Mouse (Mus musculus) left cerebral cortex, postnatal 10 days (tissue): ENCODE measurements around the gene Armh3. TPM values are rescaled to one million over a fixed set of nuclear protein-coding genes. Genes with fewer than 3 reads are reported as not detected.

Experiments
- DNase-seq, 2 experiments: peaks; one replicate each; pipeline ENCODE4 v3.0.0; 2021 to 2022; ENCODE audit warnings: low spot score in 2 of 2, mixed read lengths in 1 of 2; ENCODE audit errors: extremely low spot score in 1 of 2
- intact Hi-C: fragments of 180-260 bp; cut with DNase I; formaldehyde crosslinking; loops from one replicate; pipeline ENCODE4 v1.15.1; 2025
- total RNA-seq, 2 experiments: library from RNA; stranded (reverse); gene quantifications; 2 replicates each; pipeline ENCODE4 v1.2.3; 2021

Gene Armh3
- total RNA-seq, 2 experiments from 2014 or later: 22.9 to 24.6 TPM

DNA sequence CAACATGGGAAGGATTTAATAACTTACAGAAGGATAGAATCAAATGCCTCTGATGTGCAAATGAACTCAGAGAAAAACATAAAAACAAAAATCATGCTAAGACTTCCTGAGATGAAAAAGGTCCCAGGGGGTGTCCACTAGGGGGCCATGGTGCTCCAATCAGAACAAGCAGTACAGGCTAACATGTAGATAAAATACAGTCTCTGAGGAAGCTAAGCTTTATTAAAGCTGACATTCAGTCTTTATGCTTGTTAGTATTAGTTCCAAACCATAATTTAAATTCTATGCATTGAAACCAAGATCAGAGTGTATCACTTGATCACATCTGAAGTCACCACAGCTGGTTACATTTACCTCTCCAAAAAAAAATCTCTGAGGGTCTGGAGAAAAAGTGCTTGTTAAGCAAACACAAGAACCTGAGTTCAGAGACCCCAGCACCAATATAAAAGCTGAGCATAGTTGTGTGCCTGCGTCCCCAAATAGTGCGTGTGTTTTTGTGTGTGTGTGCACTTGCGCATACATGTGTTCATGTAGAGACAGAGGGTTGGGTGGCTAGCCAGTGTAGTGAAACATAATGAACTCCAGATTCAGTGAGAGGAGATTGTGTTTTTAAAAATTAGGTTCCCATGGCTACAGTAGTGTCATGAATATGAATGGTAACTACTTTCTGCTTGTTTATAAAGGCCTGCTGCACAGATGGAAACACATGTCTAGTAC lies 151.1 kb downstream of the Armh3 start:
- intact Hi-C loops: no loop called here
- DNase-seq: no peak

DNA sequence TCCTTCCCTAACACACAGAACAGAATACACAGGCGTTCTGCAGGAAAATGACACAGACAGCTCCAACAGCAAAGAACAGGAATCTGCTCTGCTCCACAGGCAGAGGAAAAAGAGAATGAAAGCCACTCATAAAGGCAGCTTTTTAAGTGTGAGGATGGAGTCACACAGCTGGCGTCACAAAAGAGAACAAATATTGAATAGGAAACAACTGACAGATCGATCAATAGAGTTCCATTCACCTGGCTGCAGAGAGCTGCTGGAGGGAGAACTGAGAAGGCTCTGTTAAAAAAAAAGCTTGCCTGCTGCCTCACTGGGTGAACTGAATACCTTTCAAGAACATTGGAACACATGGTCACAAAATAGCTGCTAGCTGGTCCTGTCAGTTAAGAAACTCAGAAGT lies 154.1 kb downstream of the Armh3 start:
- no peak for DNase-seq
- intact Hi-C loops: no loop called here

DNA sequence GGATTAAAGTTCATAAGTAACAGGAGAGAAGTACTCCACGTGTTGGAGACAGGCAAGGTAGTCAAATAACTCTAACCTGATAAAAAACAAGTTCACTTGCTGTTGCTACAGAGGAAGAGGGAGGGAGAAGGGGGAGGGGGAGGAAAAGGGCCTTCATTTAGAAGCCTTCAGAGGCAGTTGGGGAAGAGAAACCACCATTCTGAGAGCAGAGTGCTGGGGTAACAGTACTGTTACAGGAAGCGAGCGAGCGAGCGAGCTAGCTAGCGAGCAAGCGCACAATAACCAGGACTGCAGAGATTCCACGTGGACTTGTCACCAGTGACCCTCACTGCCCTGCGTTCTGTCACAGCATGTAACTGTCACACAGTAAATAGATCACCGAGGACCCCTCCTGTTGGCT lies 154.9 kb downstream of the Armh3 start:
- no peak for DNase-seq
- intact Hi-C loops: no loop called here

DNA sequence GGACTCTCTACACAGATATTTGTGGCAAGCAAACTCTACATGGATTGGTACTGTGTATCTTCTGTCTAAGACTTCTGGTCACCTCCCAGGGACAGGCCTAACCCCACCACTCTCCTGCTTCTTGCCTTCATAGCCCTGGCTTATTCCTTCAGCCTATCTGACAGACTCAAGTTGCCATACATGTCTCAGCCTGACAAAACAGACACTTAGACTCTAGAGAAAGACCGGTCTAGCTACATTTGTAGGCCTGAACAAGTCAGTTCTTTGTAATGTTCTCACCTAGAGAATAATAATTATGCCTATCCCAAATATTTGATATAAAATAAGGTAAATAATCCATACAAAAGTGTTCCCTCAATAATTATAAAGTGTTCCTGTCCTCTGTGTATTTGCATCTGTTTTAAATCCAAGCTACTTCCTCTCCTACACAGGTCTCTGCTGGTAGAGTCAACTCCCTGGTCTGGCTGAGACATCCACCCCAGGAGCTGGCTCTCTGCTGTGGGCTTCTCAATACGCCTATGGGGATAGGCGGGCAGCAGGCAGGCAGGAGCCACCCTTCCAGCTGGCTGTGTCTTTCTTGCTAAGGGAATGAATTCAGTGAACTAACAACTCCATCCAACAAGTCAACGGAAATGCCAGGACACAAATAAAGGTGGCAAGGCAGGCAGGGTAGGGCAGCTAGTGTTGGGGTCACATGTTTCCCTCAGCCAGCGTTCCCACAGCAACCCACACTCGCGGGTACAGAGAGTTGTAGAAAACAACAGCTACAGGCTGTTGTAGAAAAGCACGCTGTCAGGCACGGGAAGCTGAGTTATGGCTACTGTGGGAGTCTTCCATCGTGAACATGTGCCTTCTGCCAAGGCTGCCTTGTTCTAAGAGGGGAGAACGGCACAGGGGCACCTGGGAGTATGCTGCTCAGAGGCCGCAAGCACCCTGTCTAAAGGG lies 161.0 kb downstream of the Armh3 start:
- DNase-seq: no peak
- intact Hi-C loops: no loop called here

DNA sequence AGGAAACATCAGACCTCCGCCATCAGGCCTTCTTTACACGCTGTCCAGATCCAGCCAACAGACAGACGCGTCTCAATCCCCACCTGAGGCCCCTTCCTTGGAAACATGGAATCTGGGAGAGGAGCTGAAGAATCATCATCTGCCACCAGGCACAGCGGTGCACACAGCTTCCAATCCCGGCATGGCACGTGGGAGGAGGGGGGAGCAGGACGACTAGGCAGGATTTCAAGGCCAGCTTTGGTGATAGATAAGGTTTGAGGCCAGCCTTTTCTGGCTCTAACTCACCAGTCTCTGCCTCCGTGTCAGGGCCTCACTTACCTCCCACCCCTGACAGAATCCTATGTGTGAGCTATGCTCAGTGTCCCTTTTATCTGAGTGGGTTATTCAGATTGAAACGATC lies 162.8 kb downstream of the Armh3 start:
- intact Hi-C loops: no loop called here

DNA sequence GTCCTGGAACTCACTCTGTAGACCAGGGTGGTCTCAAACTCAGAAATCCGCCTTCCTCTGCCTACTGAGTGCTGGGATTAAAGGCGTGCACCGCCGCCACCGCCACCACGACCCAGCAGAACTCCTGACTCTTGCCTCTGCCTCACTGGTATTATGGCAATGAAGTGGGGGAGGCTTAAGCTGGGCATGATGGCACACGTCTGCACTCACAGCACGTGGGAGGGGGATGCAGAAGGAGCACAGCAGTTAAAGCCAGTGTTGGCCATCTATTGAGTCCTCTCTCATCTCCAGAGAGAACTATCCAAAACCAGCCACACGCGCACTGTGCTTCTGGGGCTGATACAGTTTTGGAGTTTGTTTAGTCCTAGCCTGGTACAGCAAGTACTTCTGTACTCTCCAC lies 164.6 kb downstream of the Armh3 start:
- no peak for DNase-seq
- intact Hi-C loops: no loop called here

More for the DNA sequence above, 162.8 kb downstream of the Armh3 start:
- no peak for DNase-seq

DNA sequence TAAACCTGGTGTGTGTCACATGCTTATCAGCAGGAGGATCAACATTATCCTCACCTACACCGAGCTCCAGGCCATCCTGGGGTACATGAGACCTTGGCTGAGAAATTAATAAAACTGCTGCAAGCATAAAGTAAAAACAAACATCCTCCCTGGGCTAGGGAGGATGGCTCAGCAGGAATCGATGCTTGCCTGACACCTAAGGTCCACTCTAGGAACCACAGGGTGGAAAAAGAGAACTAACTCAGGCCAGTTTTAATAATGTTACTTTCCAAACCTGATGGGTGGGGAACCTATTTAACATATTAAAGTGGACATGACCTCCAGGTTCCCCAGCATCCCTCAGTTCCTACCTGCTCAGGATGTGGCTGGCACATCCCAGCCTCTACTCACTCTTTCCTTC lies 167.6 kb downstream of the Armh3 start:
- DNase-seq: no peak
- intact Hi-C loops: no loop called here

DNA sequence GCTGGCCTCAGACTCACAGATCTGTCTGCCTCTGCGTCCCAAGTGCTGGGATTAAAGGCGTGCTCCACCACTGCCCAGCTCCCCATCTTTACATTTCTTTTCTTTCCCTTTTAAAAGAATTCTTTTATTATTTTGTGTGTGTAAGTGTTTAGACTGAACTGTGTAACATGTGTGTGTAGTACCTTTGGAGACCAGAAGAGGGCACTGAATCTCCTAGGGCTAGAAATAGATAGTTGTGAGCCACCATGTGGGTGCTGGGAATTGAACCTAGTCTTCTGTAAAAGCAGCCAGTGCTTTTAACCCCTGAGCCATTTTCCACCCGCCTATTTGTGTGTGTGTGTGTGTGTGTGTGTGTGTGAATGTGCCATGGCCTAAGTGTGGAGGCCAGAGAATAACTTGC lies 170.6 kb downstream of the Armh3 start:
- intact Hi-C loops: no loop called here
- no peak for DNase-seq

DNA sequence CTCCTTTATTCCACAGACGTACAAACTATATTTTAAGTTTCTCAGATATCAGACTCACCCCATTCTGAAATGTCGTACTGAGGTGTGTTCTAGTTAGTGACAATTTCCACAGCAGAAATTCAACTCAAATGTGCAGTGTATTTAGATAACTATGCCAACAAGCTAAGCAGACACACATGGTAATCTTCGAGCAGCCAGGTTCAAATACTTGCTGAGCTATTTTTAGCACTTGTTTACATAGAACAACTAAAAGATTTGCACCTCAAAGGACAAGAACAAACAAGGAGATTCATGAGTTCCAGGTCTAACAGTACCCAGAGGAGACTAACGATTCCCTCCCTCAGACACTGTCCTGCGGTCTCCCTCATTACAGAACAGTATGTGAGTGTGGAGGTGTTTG lies 171.2 kb downstream of the Armh3 start:
- intact Hi-C loops: no loop called here
- DNase-seq: no peak

DNA sequence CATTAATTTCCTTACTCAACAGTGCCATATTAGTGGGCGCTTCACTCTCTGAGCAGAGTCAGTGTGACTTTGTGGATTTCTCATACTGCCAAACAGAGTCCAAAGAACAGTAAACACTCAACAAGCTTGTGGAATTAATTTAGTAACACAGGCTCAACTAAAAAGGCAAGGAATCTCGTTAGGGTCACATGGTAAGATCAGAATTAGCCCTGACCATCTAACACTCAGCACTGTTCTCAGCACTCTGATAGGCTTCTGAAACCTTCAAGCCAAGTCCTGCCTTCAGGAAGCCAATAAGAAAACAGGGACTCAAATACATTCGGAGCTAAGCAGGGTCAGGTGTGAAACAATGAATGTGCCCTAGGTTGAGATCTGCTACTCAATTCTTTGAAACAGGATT lies 172.1 kb downstream of the Armh3 start:
- intact Hi-C loops: no loop called here
- DNase-seq: no peak

DNA sequence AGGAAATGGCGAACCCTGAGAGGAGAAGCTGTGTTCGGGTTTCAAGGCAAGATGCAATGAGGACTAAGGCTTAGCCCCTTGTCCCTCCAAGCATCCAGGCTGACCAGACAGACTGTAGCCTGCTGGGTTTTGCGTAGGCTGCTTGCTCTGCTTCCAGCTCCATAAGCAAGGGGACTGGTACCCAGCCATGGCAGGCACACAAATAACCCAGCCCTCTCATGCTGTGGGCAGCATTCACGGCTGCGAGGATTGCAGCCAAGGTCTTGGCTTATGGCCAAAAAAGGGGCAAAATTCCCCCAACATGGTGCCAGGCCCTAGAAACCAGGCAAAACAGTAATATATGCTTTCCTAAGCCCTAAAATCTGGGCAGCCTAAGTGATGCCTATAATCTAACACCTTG lies 176.5 kb downstream of the Armh3 start:
- intact Hi-C loops: no loop called here
- DNase-seq: no peak

DNA sequence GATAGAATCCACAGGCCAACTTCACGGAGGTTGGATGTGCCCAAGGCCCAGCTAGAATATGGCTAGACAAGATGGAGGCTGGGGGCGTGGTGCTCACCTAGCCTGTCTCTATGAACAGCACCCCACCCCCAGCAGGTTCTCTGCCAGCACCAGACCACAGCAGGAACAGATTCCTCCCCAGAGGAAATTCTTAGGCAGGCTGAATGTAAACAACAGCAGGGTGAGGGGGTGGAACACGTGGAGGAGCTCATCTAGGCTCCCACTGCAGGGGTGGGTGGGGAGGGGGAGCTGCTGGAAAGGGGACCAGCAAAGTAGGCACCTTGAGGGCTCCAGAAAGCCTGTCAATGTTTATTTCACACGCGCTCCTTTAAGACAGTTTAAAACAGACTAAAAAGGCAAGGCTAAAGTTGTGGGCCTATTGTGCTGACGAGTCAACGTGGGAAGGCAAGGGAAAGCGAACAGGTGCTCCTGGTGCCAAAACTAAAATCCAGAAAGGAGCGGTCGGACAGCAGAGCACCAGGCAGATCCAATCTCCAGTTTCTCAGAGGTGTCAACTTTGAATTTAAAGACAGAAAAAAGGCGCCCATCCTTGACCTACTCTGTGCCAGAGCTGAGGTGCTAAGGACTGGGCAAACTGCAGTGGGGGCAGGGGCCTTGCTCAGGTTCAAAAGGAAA lies 180.3 kb downstream of the Armh3 start:
- intact Hi-C loops: loop anchor here (10.0 kb wide), 1 partner anchor 197 kb away; no protein-coding TSS in a partner anchor
- no peak for DNase-seq

DNA sequence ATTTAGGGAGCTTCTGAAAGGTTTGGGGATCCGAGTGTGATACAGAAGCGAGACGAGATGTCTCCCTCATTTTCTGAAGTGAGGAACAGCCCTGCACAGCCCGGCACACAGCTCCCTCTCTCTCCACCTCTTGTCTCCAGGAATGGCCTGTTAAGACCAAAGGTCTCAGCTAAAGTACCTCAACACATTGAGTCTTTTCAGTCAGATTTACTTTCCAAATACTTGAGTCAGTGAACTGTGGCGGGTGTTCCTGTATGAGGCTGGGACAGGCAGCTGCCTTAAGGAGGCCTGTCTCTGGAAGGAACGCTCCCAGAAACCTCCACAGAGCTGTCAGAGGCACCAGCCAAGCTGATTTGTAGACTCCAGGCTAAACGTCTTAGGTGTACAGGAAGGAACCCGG lies 181.6 kb downstream of the Armh3 start:
- intact Hi-C loops: loop anchor here (10.0 kb wide), 1 partner anchor 198 kb away; no protein-coding TSS in a partner anchor
- DNase-seq: no peak

DNA sequence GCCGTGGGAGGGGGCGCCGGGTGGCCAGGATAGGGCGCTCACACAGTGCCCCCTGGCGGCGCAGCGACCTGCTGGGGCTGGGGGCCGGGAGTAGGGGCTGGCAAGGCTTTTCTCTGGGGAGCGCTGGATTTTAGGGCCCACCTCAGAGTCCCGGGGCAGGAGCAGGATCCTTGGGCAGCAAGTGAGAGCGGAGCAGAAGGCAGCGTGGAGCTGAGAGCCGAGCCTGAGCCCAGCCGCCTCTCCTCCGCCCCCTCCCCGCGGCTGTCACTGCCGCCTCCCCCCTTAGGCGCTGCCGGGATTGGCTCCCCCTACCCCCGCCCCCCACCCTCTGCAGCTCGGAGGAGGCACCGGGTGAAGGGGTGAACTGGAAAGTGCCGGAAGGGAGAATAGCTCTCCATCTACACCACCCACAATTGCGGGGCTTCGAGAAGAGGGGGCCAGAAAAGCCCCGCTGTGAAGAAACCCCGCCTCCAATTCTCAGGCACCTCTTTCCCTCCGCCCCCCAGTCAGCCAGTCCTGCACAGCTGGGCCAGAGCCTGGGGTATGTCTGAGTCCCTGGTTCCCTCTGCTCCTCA lies 182.4 kb downstream of the Armh3 start, which contains the start of gene Kcnip2:
TSS of gene Kcnip2 (minus strand) at position 231 of the 575 bp plus-strand sequence.
- DNase-seq: peak; percentile 31 to 77
- intact Hi-C loops: loop anchor here (10.0 kb wide), 1 partner anchor 199 kb away; no protein-coding TSS in a partner anchor

DNA sequence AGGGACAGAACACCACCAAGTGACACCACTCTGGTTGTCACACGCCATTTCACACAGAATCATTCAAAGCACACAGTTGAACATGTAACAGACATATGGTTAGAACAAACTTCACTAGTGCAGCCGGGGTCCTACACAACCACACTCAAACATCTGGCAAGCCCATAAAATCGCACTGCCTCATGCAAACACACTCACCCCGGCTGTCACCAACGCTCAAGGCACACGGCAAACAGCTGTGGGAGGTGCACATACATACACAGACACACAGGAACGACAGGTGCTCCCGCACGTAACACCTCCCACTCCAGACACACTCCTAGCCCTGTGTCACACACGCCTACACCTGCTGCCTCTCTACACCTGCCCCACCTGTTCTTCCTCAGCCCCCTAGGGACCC lies 183.1 kb downstream of the Armh3 start:
- intact Hi-C loops: loop anchor here (10.0 kb wide), 1 partner anchor 200 kb away; no protein-coding TSS in a partner anchor
- DNase-seq: no peak

DNA sequence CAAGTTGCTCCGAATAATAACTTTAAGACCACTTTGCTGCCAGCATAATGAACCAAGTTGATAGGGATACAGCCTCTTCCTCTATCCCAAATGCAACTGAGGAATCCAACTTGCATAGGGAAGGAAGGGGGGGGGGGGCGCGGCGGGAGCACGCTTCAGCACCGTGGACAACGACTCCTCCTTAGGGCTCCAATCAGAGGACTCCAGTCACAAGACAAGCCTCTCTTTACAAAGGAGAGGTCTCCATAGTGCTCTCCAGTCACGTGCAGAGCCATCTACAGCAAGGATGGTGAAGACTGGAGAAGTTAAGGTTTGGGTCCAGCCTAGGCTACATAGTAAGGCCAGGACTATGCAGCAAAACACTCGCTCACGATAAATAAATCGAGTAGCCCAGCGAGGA lies 184.5 kb downstream of the Armh3 start:
- DNase-seq: no peak
- intact Hi-C loops: loop anchor here (2.0 to 10.0 kb wide), 2 partner anchors 139 to 201 kb away; no protein-coding TSS in a partner anchor

DNA sequence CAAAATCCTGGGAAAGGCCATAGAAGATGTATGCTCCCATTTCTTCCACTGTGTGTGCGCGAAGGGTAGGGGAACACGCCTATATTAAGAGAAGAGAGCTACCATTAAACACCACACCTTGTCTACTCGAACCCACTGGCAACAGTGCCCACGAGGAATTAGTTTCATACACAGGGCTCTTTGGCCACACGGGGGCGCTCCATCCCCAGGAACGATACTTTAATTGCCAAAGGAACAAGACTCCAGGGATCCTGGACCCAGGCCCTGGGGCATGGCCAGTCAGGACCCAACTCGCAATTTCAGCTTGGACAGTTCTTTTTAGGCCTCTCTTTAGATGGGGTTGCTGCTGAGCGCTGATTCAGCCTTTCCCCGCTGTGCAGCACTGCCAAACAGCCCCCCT lies 185.0 kb downstream of the Armh3 start:
- peak; percentile 87 to 89 for DNase-seq
- intact Hi-C loops: loop anchor here (2.0 to 10.0 kb wide), 2 partner anchors 140 to 202 kb away; no protein-coding TSS in a partner anchor

DNA sequence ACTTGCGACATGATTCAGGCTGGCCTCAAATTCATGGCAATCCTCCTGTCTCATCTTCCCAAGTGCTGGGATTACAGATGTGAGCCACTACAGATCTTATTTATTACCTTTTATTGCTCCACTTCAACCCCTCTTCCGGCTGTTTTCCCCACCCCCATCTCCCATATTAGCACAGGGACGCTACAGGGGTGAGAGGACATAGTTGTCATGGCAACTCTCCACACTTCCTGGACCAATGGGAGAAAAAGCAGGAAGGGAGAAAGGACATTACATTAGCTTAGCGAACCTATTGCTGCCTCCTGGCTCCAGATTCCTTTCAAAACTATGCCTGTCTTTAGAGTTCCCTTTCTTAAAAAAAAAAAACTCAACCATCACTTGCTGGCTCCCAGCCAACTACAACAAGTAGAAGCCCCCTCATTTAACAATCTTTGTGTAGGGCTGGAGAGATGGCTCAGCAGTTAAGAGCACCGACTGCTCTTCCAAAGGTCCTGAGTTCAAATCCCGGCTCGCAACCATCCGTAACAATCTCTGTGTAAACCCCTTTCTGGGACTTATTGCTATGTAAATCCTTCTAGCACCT lies 185.5 kb downstream of the Armh3 start:
- intact Hi-C loops: loop anchor here (2.0 to 10.0 kb wide), 2 partner anchors 140 to 202 kb away; no protein-coding TSS in a partner anchor
- no peak for DNase-seq
